Mouse (Mus musculus) myocyte (in vitro differentiated cells): Measurements from ENCODE around the gene Farp1. TPM values are rescaled to one million over a fixed set of nuclear protein-coding genes. Genes with fewer than 3 reads are reported as not detected.
A peak's percentile ranks its signal among the peaks of the same experiment; 100 is the strongest.

ENCODE experiments used
- H3K27me3 ChIP-seq: one replicate; pipeline ENCODE4 v1.6.1; 2011; ENCODE audit not compliant: control insufficient read depth, insufficient read depth, insufficient read length
- H3K36me3 ChIP-seq: one replicate; pipeline ENCODE4 v1.6.1; 2011; ENCODE audit not compliant: control insufficient read depth, insufficient read depth
- H3K4me2 ChIP-seq: one replicate; pipeline ENCODE4 v1.6.1; 2011; ENCODE audit warnings: low read depth, control low read depth
- H3K4me3 ChIP-seq: one replicate; pipeline ENCODE4 v1.5.1; 2011; ENCODE audit warnings: mild to moderate bottlenecking, control low read depth, moderate library complexity
- H3K79me2 ChIP-seq: one replicate; pipeline ENCODE4 v1.6.1; 2011; ENCODE audit not compliant: control insufficient read depth, insufficient read depth
- H3ac ChIP-seq: one replicate; pipeline ENCODE4 v1.6.1; 2011; ENCODE audit not compliant: control insufficient read depth, insufficient read length
- CEBPB ChIP-seq: IDR thresholded peaks from 2 replicates; pipeline ENCODE4 v1.6.1; 2011; ENCODE audit warnings: mild to moderate bottlenecking, moderate library complexity; ENCODE audit not compliant: poor library complexity, insufficient read depth, severe bottlenecking
- E2F4 ChIP-seq: IDR thresholded peaks from one replicate; pipeline ENCODE4 v1.6.1; 2011; ENCODE audit warnings: mild to moderate bottlenecking, control low read depth, moderate library complexity; ENCODE audit not compliant: insufficient read depth
- MAX ChIP-seq: IDR thresholded peaks from one replicate; pipeline ENCODE4 v1.6.1; 2011; ENCODE audit warnings: low read depth, mild to moderate bottlenecking, control low read depth
- MYOD1 ChIP-seq, 3 experiments: IDR thresholded peaks; one replicate each; pipeline ENCODE4 v1.6.1; 2011; ENCODE audit warnings: control low read depth in 2 of 3, low read depth in 2 of 3, mild to moderate bottlenecking in 2 of 3, moderate library complexity in 1 of 3; ENCODE audit not compliant: insufficient read length in 2 of 3, control insufficient read depth in 1 of 3
- MYOG ChIP-seq, 3 experiments: IDR thresholded peaks; one replicate each; pipeline ENCODE4 v1.6.1; 2011; ENCODE audit warnings: control low read depth in 2 of 3, low read depth in 2 of 3, mild to moderate bottlenecking in 2 of 3; ENCODE audit not compliant: insufficient read length in 2 of 3, control insufficient read depth in 1 of 3, insufficient read depth in 1 of 3
- POLR2A ChIP-seq: IDR thresholded peaks from one replicate; pipeline ENCODE4 v1.6.1; 2011; ENCODE audit warnings: low read depth, mild to moderate bottlenecking, control low read depth, moderate library complexity; ENCODE audit not compliant: insufficient read length
- POLR2AphosphoS2 ChIP-seq: IDR thresholded peaks from one replicate; pipeline ENCODE4 v1.6.1; 2011; ENCODE audit warnings: low read depth, control low read depth; ENCODE audit not compliant: insufficient read length
- REST ChIP-seq: IDR thresholded peaks from one replicate; pipeline ENCODE4 v1.6.1; 2011; ENCODE audit warnings: mild to moderate bottlenecking, control low read depth, moderate library complexity; ENCODE audit not compliant: insufficient read depth, insufficient read length
- SRF ChIP-seq: IDR thresholded peaks from one replicate; pipeline ENCODE4 v1.6.1; 2011; ENCODE audit warnings: low read depth; ENCODE audit not compliant: control insufficient read depth, insufficient read length
- TCF12 ChIP-seq: IDR thresholded peaks from one replicate; pipeline ENCODE4 v1.6.1; 2011; ENCODE audit warnings: mild to moderate bottlenecking, control low read depth; ENCODE audit not compliant: poor library complexity, insufficient read depth, severe bottlenecking
- TCF3 ChIP-seq: IDR thresholded peaks from one replicate; pipeline ENCODE4 v1.6.1; 2011; ENCODE audit warnings: low read depth, control low read depth; ENCODE audit not compliant: insufficient read length
- USF1 ChIP-seq: IDR thresholded peaks from one replicate; pipeline ENCODE4 v1.6.1; 2011; ENCODE audit warnings: low read depth, mild to moderate bottlenecking, control low read depth, moderate library complexity
- polyA plus RNA-seq: library from polyadenylated mRNA; unstranded; fragments of >200 nt; fragmentation: generic; extraction: Trizol; gene quantifications from one replicate; pipeline ENCODE4 v1.2.1, GENCODE M21; 2012; ENCODE audit warnings: missing spikeins

Gene Farp1
- polyA plus RNA-seq, 1 experiment: 29.7 TPM

GRCm38 (mm10) chr14:121062238-121063082 is 27.5 kb downstream of the Farp1 start:
- Histone ChIP-seq H3K4me2 (no peak overlapping the region), H3K27me3 (no peaks in the 10 kb centered on the region), H3K36me3 (peaks cover 5% of the 10 kb centered on the region)

GRCm38 (mm10) chr14:121064726-121065125 is 29.7 kb downstream of the Farp1 start:
- H3ac ChIP-seq: no peak overlapping the region
- no peak overlapping the region for H3K4me2 ChIP-seq
- H3K79me2 ChIP-seq: peaks cover 55% of the 10 kb centered on the region
- no peaks in the 10 kb centered on the region for H3K36me3 ChIP-seq
- no peak overlapping the region for H3K4me3 ChIP-seq
- TF ChIP-seq MYOD1 (IDR thresholded peaks at IDR 0.05; ENCODE audit: control insufficient read depth in 1 of 3, insufficient read length in 2 of 3, low read depth in 2 of 3): no peak
- TF ChIP-seq TCF3: no peak
- TF ChIP-seq USF1: no peak
- no peaks in the 10 kb centered on the region for H3K27me3 ChIP-seq

More at GRCm38 (mm10) chr14:121062238-121063082, 27.5 kb downstream of the Farp1 start:
- Histone ChIP-seq H3ac (no peak overlapping the region), H3K79me2 (peaks cover 73% of the 10 kb centered on the region), H3K4me3 (no peak overlapping the region)
- TF ChIP-seq SRF (no peak), E2F4 (no peak), MYOG (IDR thresholded peaks at IDR 0.05; ENCODE audit: control insufficient read depth in 1 of 3, insufficient read depth in 1 of 3, insufficient read length in 2 of 3, low read depth in 2 of 3) (no peak), REST (no peak), MAX (no peak)

DNA sequence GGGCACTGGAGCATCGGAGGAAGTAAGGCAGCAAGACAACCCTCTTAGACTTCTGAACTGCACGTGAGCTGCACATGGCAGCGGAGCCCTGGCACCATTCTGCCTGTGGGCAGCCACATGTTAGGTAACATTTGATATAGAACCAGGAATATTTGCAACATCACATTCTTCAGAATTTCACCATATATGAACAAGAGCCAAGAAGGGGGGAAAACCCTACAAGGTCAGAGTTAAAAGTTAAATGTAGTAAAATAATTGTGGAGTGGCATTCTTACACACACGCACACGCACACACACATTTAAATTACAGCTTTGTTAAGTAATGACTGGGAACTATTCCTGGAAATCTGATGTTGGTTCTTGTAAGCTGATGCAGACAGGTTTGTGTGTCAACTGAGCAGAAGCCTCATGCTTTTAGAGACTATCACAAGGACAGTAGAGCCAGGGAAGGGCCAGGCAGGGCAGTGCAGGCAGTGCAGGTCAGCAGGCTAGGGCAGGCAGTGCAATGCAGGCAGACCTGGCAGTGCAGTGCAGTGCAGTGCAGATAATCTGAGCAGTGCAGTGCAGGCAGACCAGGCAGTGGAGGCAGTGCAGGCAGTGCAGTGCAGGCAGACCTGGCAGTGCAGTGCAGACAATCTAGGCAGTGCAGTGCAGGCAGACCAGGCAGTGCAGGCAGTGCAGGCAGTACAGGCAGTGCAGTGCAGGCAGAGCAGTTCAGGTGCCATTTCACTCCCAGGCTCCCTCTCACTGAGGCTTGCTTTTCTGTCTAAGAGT is 38.3 kb downstream of the Farp1 start:
- Histone ChIP-seq H3K79me2 (peaks cover 78% of the 10 kb centered on the region), H3ac (no peak overlapping the region), H3K27me3 (no peaks in the 10 kb centered on the region), H3K36me3 (no peaks in the 10 kb centered on the region), H3K4me3 (no peak overlapping the region), H3K4me2 (no peak overlapping the region)
- TF ChIP-seq MYOG (IDR thresholded peaks at IDR 0.05; ENCODE audit: control insufficient read depth in 1 of 3, insufficient read depth in 1 of 3, insufficient read length in 2 of 3, low read depth in 2 of 3): peak in 1 of 3 experiments; percentile 45
- peak; percentile 40 for TF ChIP-seq POLR2AphosphoS2
- peak; percentile 17 for TF ChIP-seq POLR2A
- TF ChIP-seq MYOD1 (IDR thresholded peaks at IDR 0.05; ENCODE audit: control insufficient read depth in 1 of 3, insufficient read length in 2 of 3, low read depth in 2 of 3): peak in 1 of 3 experiments; percentile 3
- TF ChIP-seq SRF: no peak

GRCm38 (mm10) chr14:121074197-121074734 is 39.3 kb downstream of the Farp1 start:
- Histone ChIP-seq H3K4me3 (no peak overlapping the region), H3K27me3 (no peaks in the 10 kb centered on the region), H3ac (no peak overlapping the region), H3K4me2 (no peak overlapping the region), H3K36me3 (no peaks in the 10 kb centered on the region), H3K79me2 (peaks cover 84% of the 10 kb centered on the region)
- TF ChIP-seq POLR2A (no peak), MAX (no peak), MYOD1 (IDR thresholded peaks at IDR 0.05; ENCODE audit: control insufficient read depth in 1 of 3, insufficient read length in 2 of 3, low read depth in 2 of 3) (no peak)

DNA sequence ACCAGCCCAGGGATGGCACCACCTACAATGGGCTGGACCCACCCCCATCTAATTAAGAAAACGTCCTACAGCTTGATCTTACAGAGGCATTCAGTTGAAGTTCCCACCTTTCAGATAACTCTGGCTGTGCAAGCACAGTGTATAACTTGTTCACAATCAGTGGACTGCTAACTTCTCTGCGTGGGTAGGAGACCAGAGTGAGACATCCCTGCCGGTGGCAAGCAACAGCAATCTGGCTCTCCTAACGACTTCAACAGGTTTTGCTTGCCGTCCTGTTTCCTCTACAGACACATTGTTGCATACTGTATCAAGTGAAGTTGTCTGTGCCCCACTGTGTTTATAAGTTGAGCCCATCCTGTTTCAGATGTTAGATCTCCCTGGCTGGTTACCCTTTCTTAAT is 45.7 kb downstream of the Farp1 start:
- H3K4me3 ChIP-seq: no peak overlapping the region
- H3K4me2 ChIP-seq: no peak overlapping the region
- no peaks in the 10 kb centered on the region for H3K36me3 ChIP-seq
- TF ChIP-seq E2F4 (no peak), REST (no peak), TCF12 (no peak), SRF (no peak), USF1 (no peak), CEBPB (no peak), MAX (no peak), MYOG (IDR thresholded peaks at IDR 0.05; ENCODE audit: control insufficient read depth in 1 of 3, insufficient read depth in 1 of 3, insufficient read length in 2 of 3, low read depth in 2 of 3) (no peak), MYOD1 (IDR thresholded peaks at IDR 0.05; ENCODE audit: control insufficient read depth in 1 of 3, insufficient read length in 2 of 3, low read depth in 2 of 3) (no peak), POLR2AphosphoS2 (no peak), POLR2A (no peak), TCF3 (no peak)
- peaks cover 68% of the 10 kb centered on the region for H3K79me2 ChIP-seq
- H3ac ChIP-seq: no peak overlapping the region
- H3K27me3 ChIP-seq: no peaks in the 10 kb centered on the region
